17 mouse cellular contexts compared by ENCODE assay signal in genomic region chr2:52372080-52372479, GRCm38 (mm10). TPM values are rescaled to one million over a fixed set of nuclear protein-coding genes. Genes with fewer than 3 reads are reported as not detected.
DNase-seq lines count a peak whose midpoint lies in the region; ATAC-seq lines count a peak whose summit lies in the region.
"Had no signal": no experiment of that assay in that cellular context is flagged by ENCODE, and none has a peak within 500 bp of the region (broad histone marks: within the 10 kb centered on the region; RNA-seq: fewer than 3 reads in every experiment).

No protein-coding gene starts in this region.

- no peaks in the 10 kb centered on the region for H3K9me3 ChIP-seq in lung, embryonic 15.5 days
- H3K9me3 ChIP-seq: embryonic facial prominence, embryonic 13.5 days; heart, embryonic 12.5 days; hindbrain, embryonic 10.5 days had no signal

- H3K36me3 ChIP-seq in lung, embryonic 15.5 days: no peaks in the 10 kb centered on the region
- H3K36me3 ChIP-seq: embryonic facial prominence, embryonic 13.5 days; heart, embryonic 12.5 days; hindbrain, embryonic 10.5 days had no signal

- WGBS in lung, embryonic 15.5 days: 37% methylated on average over 4 of the region's 4 CpGs

- peak; percentile 66 for ATAC-seq in lung, embryonic 15.5 days (ENCODE audit: borderline replicate concordance, extremely low read depth, low FRiP score, low TSS enrichment)
- ATAC-seq: forebrain, embryonic 14.5 days had no signal

- H3K4me2 ChIP-seq in lung, embryonic 15.5 days: no peak overlapping the region
- H3K4me2 ChIP-seq: embryonic facial prominence, embryonic 13.5 days; heart, embryonic 12.5 days; hindbrain, embryonic 14.5 days had no signal

- H3K4me3 ChIP-seq in lung, embryonic 15.5 days: no peak overlapping the region
- H3K4me3 ChIP-seq: embryonic facial prominence, embryonic 13.5 days; heart, embryonic 12.5 days; hindbrain, embryonic 10.5 days had no signal

- peaks cover 19% of the 10 kb centered on the region for H3K4me1 ChIP-seq in lung, embryonic 15.5 days
- H3K4me1 ChIP-seq: embryonic facial prominence, embryonic 13.5 days had no signal

- no peak overlapping the region for H3K9ac ChIP-seq in lung, embryonic 15.5 days
- H3K9ac ChIP-seq: embryonic facial prominence, embryonic 13.5 days; heart, embryonic 12.5 days; hindbrain, embryonic 14.5 days had no signal

- H3K27ac ChIP-seq in lung, embryonic 15.5 days: no peak overlapping the region
- H3K27ac ChIP-seq: embryonic facial prominence, embryonic 13.5 days; hindbrain, embryonic 10.5 days; hindbrain, embryonic 14.5 days had no signal

- DNase-seq in heart, adult 11 months: peak; percentile 42
- DNase-seq in heart, adult 18-20 months: no peak
- DNase-seq in lung, postnatal 10 days: no peak
- peak; percentile 7 for DNase-seq in testis, postnatal 10 days (ENCODE audit: low spot score)
- DNase-seq in testis, postnatal 14 days (ENCODE audit: low spot score): no peak
- DNase-seq: adrenal gland, postnatal 25 days; cerebellum, adult 18-20 months; cerebellum, adult 9-11 months; cerebellum, postnatal 36 days; gastrocnemius, postnatal 10 days had no signal

- H3K27me3 ChIP-seq in lung, embryonic 15.5 days: peaks cover 21% of the 10 kb centered on the region; the same call in 1 of the 2 replicates
- H3K27me3 ChIP-seq: CH12.LX; embryonic facial prominence, embryonic 13.5 days; heart, embryonic 12.5 days had no signal

RNA-seq across cellular contexts. Expression of gene Neb, which starts 6.2 kb away (rescaled TPM):
- total RNA-seq in heart, adult 18-20 months (2021): 1 to 10 TPM; 5.7 to 7.3 TPM
- polyA plus RNA-seq in lung, embryonic 15.5 days (2015; fragmentation: Nextera tagmentation; extraction: Ambion mirVana): 1.7 and 2.7 TPM in 2 replicates

RNA-seq across cellular contexts. Expression of gene Arl5a, which starts 52.6 kb away (rescaled TPM):
- 10 to 100 TPM; 35.8 to 35.9 TPM for total RNA-seq in heart, adult 18-20 months (2021)
- polyA plus RNA-seq in lung, embryonic 15.5 days (2015; fragmentation: Nextera tagmentation; extraction: Ambion mirVana): 40.0 and 40.2 TPM in 2 replicates

Comparison
In these comparisons a context has a peak if more than half of its experiments do, and no peak if none do; other contexts are left out.
1. DNase-seq: peak in heart, adult 11 months (single experiment) and testis, postnatal 10 days (single experiment); none in heart, adult 18-20 months (0 of 2), lung, postnatal 10 days (single experiment) and testis, postnatal 14 days (single experiment).